Mouse (Mus musculus) small intestine, adult 2 months (tissue): Measurements from ENCODE around the gene Acot11.

Experiments used
- CTCF ChIP-seq: fragments of 200-500 bp; IDR thresholded peaks from 2 replicates; pipeline ENCODE4 v1.5.1; 2012; ENCODE audit warnings: low read depth, mild to moderate bottlenecking, control low read depth, inconsistent platforms, low read length, moderate library complexity, mixed read lengths; ENCODE audit not compliant: insufficient replicate concordance, insufficient read length; ENCODE audit errors: extremely low read depth
- POLR2A ChIP-seq: fragments of 200-500 bp; IDR thresholded peaks from 2 replicates; pipeline ENCODE4 v1.6.1; 2012; ENCODE audit warnings: low read depth, mild to moderate bottlenecking, control low read depth, inconsistent platforms, low read length, moderate library complexity

DNA sequence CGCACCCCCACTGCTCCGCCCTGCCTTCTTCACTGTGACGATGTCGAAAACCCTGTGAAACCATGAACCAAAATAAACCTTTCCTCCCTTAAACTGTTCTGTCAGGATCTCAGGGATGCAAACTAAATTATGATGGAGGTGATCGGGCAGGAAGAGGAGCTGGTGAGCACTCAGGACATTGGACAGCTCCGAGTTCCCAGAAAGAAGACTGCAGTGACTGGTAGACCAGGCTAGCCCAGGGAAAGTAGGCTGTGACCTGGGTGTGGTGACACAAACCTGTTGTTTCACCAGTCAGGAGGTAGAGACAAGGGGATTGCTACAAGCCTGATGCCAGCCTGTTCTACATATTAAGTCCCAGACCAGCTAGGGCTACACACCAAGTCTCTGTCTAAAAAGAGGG is 91.2 kb downstream of the Acot11 start:
- no peak for TF ChIP-seq POLR2A
- no peak for TF ChIP-seq CTCF
